Mouse (Mus musculus): ENCODE measurements around the gene Lsamp. TPM values are rescaled to one million over a fixed set of nuclear protein-coding genes. Genes with fewer than 3 reads are reported as not detected.

Lsamp gene
- total and polyA plus RNA-seq, 3 experiments = not detected

GRCm38 (mm10) chr16:42004166-42004565 is 2020.0 kb downstream of the Lsamp start:
- Histone ChIP-seq H3K27ac (ENCODE audit: insufficient read depth, low read depth) (no peak overlapping the region), H3K4me3 (replicated peaks in 1 of 3; ENCODE audit: low read depth in 2 of 3, low read length in 2 of 3, poor library complexity in 1 of 3) (no peak overlapping the region), H3K9ac (ENCODE audit: insufficient read depth, low read depth) (no peak overlapping the region), H3K79me2 (replicated peaks; ENCODE audit: control insufficient read depth, extremely low read depth, insufficient read depth, poor library complexity, severe bottlenecking) (no peaks in the 10 kb centered on the region), H3K27me3 (replicated peaks) (no peaks in the 10 kb centered on the region), H3K9me3 (replicated peaks; ENCODE audit: low read length) (peaks cover 24% of the 10 kb centered on the region), H3K4me1 (ENCODE audit: control insufficient read depth in 1 of 2, insufficient read depth in 2 of 2) (no peaks in the 10 kb centered on the region), H3K36me3 (replicated peaks in 1 of 2; ENCODE audit: control insufficient read depth in 1 of 2, insufficient read depth in 1 of 2, low read length in 1 of 2) (no peaks in the 10 kb centered on the region), H3K4me2 (ENCODE audit: insufficient read depth, low read depth, poor library complexity, severe bottlenecking) (no peak overlapping the region)
- TF ChIP-seq JUN (IDR thresholded peaks at IDR 0.05; ENCODE audit: insufficient read depth, low read depth, low read length) (no peak), RAD21 (IDR thresholded peaks at IDR 0.05; ENCODE audit: low read depth, low read length) (no peak), KAT2A (IDR thresholded peaks at IDR 0.05; ENCODE audit: insufficient replicate concordance, low read length) (no peak), ZC3H11A (IDR thresholded peaks at IDR 0.05; ENCODE audit: low read depth, low read length) (no peak), E2F4 (IDR thresholded peaks at IDR 0.05; ENCODE audit: insufficient replicate concordance, low read depth, low read length) (no peak), MAZ (IDR thresholded peaks at IDR 0.05; ENCODE audit: low read depth, low read length) (no peak), USF2 (conservative IDR thresholded peaks at IDR 0.05; ENCODE audit: low read depth, low read length) (no peak), ETS1 (conservative IDR thresholded peaks at IDR 0.05; ENCODE audit: low read depth, low read length) (no peak), JUND (conservative IDR thresholded peaks at IDR 0.05; ENCODE audit: low read depth, low read length) (no peak), GABPA (IDR thresholded peaks at IDR 0.05; ENCODE audit: insufficient replicate concordance, low read depth, low read length) (no peak), CHD1 (IDR thresholded peaks at IDR 0.05; ENCODE audit: low read depth, low read length) (no peak), ZKSCAN1 (IDR thresholded peaks at IDR 0.05; ENCODE audit: borderline replicate concordance, low read depth, low read length) (no peak), SMC3 (IDR thresholded peaks at IDR 0.05; ENCODE audit: low read depth, low read length) (no peak), SIN3A (IDR thresholded peaks at IDR 0.05; ENCODE audit: low read length) (no peak), MEF2A (IDR thresholded peaks at IDR 0.05; ENCODE audit: borderline replicate concordance, low read depth, low read length) (no peak), PAX5 (IDR thresholded peaks at IDR 0.05; ENCODE audit: low read length) (no peak), ZNF384 (IDR thresholded peaks at IDR 0.05; ENCODE audit: low read depth, low read length) (no peak)
- dilution Hi-C loops (cut with MboI; ENCODE audit: extremely low pct_ligation_motif_present, extremely low pct_unique_long_range_greater_than_20kb, low sequenced_read_pairs) (no loop called here), in situ Hi-C loops (cut with MboI; ENCODE audit: low pct_ligation_motif_present, low pct_unique_long_range_greater_than_20kb, low sequenced_read_pairs) (no loop called here)
- DNase-seq (ENCODE audit: extremely low read depth) = no peak

- Histone ChIP-seq H3K4me3 (replicated peaks in 1 of 3; ENCODE audit: low read depth in 2 of 3, low read length in 2 of 3, poor library complexity in 1 of 3) (no peak overlapping the region), H3K79me2 (replicated peaks; ENCODE audit: control insufficient read depth, extremely low read depth, insufficient read depth, poor library complexity, severe bottlenecking) (no peaks in the 10 kb centered on the region), H3K9me3 (replicated peaks; ENCODE audit: low read length) (peaks cover 36% of the 10 kb centered on the region), H3K27me3 (replicated peaks) (no peaks in the 10 kb centered on the region), H3K27ac (ENCODE audit: insufficient read depth, low read depth) (no peak overlapping the region), H3K36me3 (replicated peaks in 1 of 2; ENCODE audit: control insufficient read depth in 1 of 2, insufficient read depth in 1 of 2, low read length in 1 of 2) (no peaks in the 10 kb centered on the region), H3K9ac (ENCODE audit: insufficient read depth, low read depth) (no peak overlapping the region), H3K4me2 (ENCODE audit: insufficient read depth, low read depth, poor library complexity, severe bottlenecking) (no peak overlapping the region), H3K4me1 (ENCODE audit: control insufficient read depth in 1 of 2, insufficient read depth in 2 of 2) (no peaks in the 10 kb centered on the region)
- no peak for DNase-seq (ENCODE audit: extremely low read depth)
- in situ Hi-C loops (cut with MboI; ENCODE audit: low pct_ligation_motif_present, low pct_unique_long_range_greater_than_20kb, low sequenced_read_pairs) (no loop called here), dilution Hi-C loops (cut with MboI; ENCODE audit: extremely low pct_ligation_motif_present, extremely low pct_unique_long_range_greater_than_20kb, low sequenced_read_pairs) (no loop called here)
- no peak for TF ChIP-seq ELF1 (IDR thresholded peaks at IDR 0.05; ENCODE audit: low read depth, low read length)
- no peak for TF ChIP-seq MAX (IDR thresholded peaks at IDR 0.05; ENCODE audit: low read length)
- TF ChIP-seq ZNF384 (IDR thresholded peaks at IDR 0.05; ENCODE audit: low read depth, low read length) = no peak
- TF ChIP-seq CHD1 (IDR thresholded peaks at IDR 0.05; ENCODE audit: low read depth, low read length) = no peak
- TF ChIP-seq BHLHE40 (IDR thresholded peaks at IDR 0.05; ENCODE audit: low read depth, low read length) = no peak
- no peak for TF ChIP-seq E2F4 (IDR thresholded peaks at IDR 0.05; ENCODE audit: insufficient replicate concordance, low read depth, low read length)
- no peak for TF ChIP-seq IRF4 (IDR thresholded peaks at IDR 0.05; ENCODE audit: low read depth, low read length)
- no peak for TF ChIP-seq POLR2A (IDR thresholded peaks at IDR 0.05; ENCODE audit: low read depth, low read length)
- no peak for TF ChIP-seq GABPA (IDR thresholded peaks at IDR 0.05; ENCODE audit: insufficient replicate concordance, low read depth, low read length)
- TF ChIP-seq RCOR1 (conservative IDR thresholded peaks at IDR 0.05; ENCODE audit: low read depth, low read length) = no peak
- no peak for TF ChIP-seq ZC3H11A (IDR thresholded peaks at IDR 0.05; ENCODE audit: low read depth, low read length)
- TF ChIP-seq MEF2A (IDR thresholded peaks at IDR 0.05; ENCODE audit: borderline replicate concordance, low read depth, low read length) = no peak
- TF ChIP-seq EP300 (IDR thresholded peaks at IDR 0.05; ENCODE audit: low read length) = no peak
Measured at GRCm38 (mm10) chr16:42014937-42015336, 2030.8 kb downstream of the Lsamp start.
